Mouse (Mus musculus): ENCODE results near the gene Qser1.

Gene Qser1

GRCm38 (mm10) chr2:104732562-104733256, 83.9 kb downstream of the Qser1 start:
- DNase-seq (ENCODE audit: low read depth): peak; percentile 34

GRCm38 (mm10) chr2:104732033-104732444, 84.5 kb downstream of the Qser1 start:
- DNase-seq (ENCODE audit: low read depth): peak; percentile 63

- DNase-seq (ENCODE audit: low read depth): no peak
These were observed 89.2 kb downstream of the Qser1 start for GRCm38 (mm10) chr2:104727369-104727768.

- no peak for DNase-seq (ENCODE audit: low read depth)
These were observed 94.5 kb downstream of the Qser1 start for GRCm38 (mm10) chr2:104722021-104722420.

GRCm38 (mm10) chr2:104717827-104718226, 98.7 kb downstream of the Qser1 start:
- peak; percentile 8 for DNase-seq (ENCODE audit: low read depth)

- DNase-seq (ENCODE audit: low read depth): peak; percentile 70
These were observed 99.3 kb downstream of the Qser1 start for GRCm38 (mm10) chr2:104717231-104717735.

- no peak for DNase-seq (ENCODE audit: low read depth)
These were observed 100.3 kb downstream of the Qser1 start, which contains the start of gene Pin1rt1 for GRCm38 (mm10) chr2:104716279-104716678. Pin1rt1 (minus strand) TSS chr2:104716379.

GRCm38 (mm10) chr2:104714254-104714691, 102.3 kb downstream of the Qser1 start:
- DNase-seq (ENCODE audit: low read depth): no peak

GRCm38 (mm10) chr2:104712486-104712809, 104.1 kb downstream of the Qser1 start:
- DNase-seq (ENCODE audit: low read depth): no peak

- DNase-seq (ENCODE audit: low read depth): peak; percentile 55
These were observed 104.7 kb downstream of the Qser1 start, which contains the start of gene Tcp11l1 for GRCm38 (mm10) chr2:104711585-104712485. Tcp11l1 (minus strand) TSS chr2:104712169.

- DNase-seq (ENCODE audit: low read depth): peak; percentile 63
These were observed 105.7 kb downstream of the Qser1 start for GRCm38 (mm10) chr2:104710670-104711370.

GRCm38 (mm10) chr2:104709786-104710337, 106.7 kb downstream of the Qser1 start:
- no peak for DNase-seq (ENCODE audit: low read depth)
